Mouse (Mus musculus) cerebellum, adult 2 months (tissue): Measurements from ENCODE around the gene Tedc1. TPM values are rescaled to one million over a fixed set of nuclear protein-coding genes. Genes with fewer than 3 reads are reported as not detected.

Experiments
- DNase-seq, 2 experiments: peaks; one replicate each; pipeline ENCODE4 v3.0.0; 2021
- H3K27ac ChIP-seq: fragments of 200-500 bp; 2 replicates; pipeline ENCODE4 v1.5.1; 2012; ENCODE audit warnings: low read length, control low read depth, inconsistent platforms; ENCODE audit not compliant: insufficient read depth
- H3K27me3 ChIP-seq: fragments of 200-500 bp; 2 replicates; pipeline ENCODE4 v1.6.1; 2012; ENCODE audit warnings: inconsistent platforms, mild to moderate bottlenecking, low read length, moderate library complexity; ENCODE audit not compliant: control insufficient read depth, insufficient read depth
- H3K4me1 ChIP-seq: fragments of 200-500 bp; 2 replicates; pipeline ENCODE4 v1.6.1; 2011; ENCODE audit warnings: low read length; ENCODE audit not compliant: control insufficient read depth, insufficient read depth
- H3K4me3 ChIP-seq: fragments of 200-500 bp; replicated peaks from 2 replicates; pipeline ENCODE3; 2011; ENCODE audit warnings: mild to moderate bottlenecking, low read depth, low read length, control low read depth; ENCODE audit not compliant: insufficient read depth
- CTCF ChIP-seq: fragments of 200-500 bp; IDR thresholded peaks from 2 replicates; pipeline ENCODE4 v1.5.1; 2011; ENCODE audit warnings: low read depth, mild to moderate bottlenecking, control low read depth, low read length, moderate library complexity, borderline replicate concordance; ENCODE audit not compliant: insufficient read depth
- POLR2A ChIP-seq: fragments of 200-500 bp; IDR thresholded peaks from 2 replicates; pipeline ENCODE4 v1.6.1; 2011; ENCODE audit warnings: low read length, control low read depth, borderline replicate concordance; ENCODE audit not compliant: insufficient read depth
- WGBS: fragments of 180-500 bp; shearing (Covaris S2); methylation state at CpG from one replicate; pipeline ENCODE4 v1.1.7; 2018; 5-methylcytosine and 5-hydroxymethylcytosine counted together
- polyA plus RNA-seq: library from polyadenylated mRNA; depleted of rRNA; stranded (reverse); fragments of >200 nt; gene quantifications from 2 replicates; pipeline ENCODE4 v1.2.3, GENCODE M21; 2012

Gene Tedc1
- polyA plus RNA-seq, 1 experiment: 1.6 TPM

DNA sequence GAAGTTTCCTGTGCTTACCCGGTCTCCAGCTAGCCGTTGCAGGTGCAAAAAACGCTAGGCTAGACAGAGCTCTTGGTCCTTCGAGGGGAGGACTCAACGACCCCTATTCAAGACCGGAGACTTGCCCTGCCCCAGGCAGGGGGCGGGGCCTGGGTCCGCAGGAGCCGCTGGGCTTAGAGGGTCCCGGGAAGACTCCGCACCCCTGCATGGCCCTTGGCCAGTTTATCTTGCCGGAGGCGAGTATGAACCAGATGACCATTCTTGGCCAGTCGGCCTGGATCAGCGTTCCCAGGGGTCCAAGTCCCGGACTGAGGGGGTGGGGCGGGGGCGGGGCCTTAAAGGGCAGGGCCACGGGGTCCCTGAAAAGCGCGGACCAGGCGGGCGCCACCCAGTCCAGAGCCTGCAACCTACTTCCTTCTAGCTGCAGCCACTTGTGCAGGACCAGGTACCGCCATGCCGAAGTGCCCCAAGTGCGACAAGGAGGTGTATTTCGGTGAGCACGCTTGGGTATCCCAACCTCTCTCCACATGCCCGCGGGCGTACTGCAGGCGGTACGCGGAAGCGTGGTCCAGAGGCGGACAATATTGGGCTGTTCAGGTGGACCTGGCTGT lies 4.5 kb upstream of the Tedc1 start:
- Histone ChIP-seq H3K27ac (no peak overlapping the region), H3K27me3 (0 out of 2 replicates have a peak, but pooled peaks cover 2% of the 10 kb centered on the region), H3K4me1 (peaks cover 18% of the 10 kb centered on the region), H3K4me3 (no peak overlapping the region)
- no peak for DNase-seq
- TF ChIP-seq CTCF: no peak
- no peak for TF ChIP-seq POLR2A
- 4% methylated on average over 36 of the region's 36 CpGs for WGBS

GRCm38 (mm10) chr12:113152272-113152661 lies 4.0 kb upstream of the Tedc1 start:
- Histone ChIP-seq H3K4me3 (no peak overlapping the region), H3K27ac (no peak overlapping the region), H3K27me3 (0 out of 2 replicates have a peak, but pooled peaks cover 2% of the 10 kb centered on the region), H3K4me1 (peaks cover 13% of the 10 kb centered on the region)
- TF ChIP-seq CTCF (no peak), POLR2A (no peak)
- 42% methylated on average over 19 of the region's 19 CpGs for WGBS
- DNase-seq: no peak

GRCm38 (mm10) chr12:113152991-113153525 lies 3.2 kb upstream of the Tedc1 start:
- H3K27ac ChIP-seq: no peak overlapping the region
- TF ChIP-seq POLR2A: no peak
- no peak for TF ChIP-seq CTCF
- WGBS: 86% methylated on average over 6 of the region's 6 CpGs

GRCm38 (mm10) chr12:113153971-113154370 lies 2.2 kb upstream of the Tedc1 start:
- Histone ChIP-seq H3K27ac (no peak overlapping the region), H3K4me1 (no peaks in the 10 kb centered on the region; the same call in 1 of the 2 replicates), H3K4me3 (no peak overlapping the region), H3K27me3 (0 out of 2 replicates have a peak, but pooled peaks cover 2% of the 10 kb centered on the region)
- DNase-seq: no peak
- TF ChIP-seq CTCF (no peak), POLR2A (no peak)
- 94% methylated on average over 7 of the region's 7 CpGs for WGBS

More at GRCm38 (mm10) chr12:113152991-113153525, 3.2 kb upstream of the Tedc1 start:
- H3K27me3 ChIP-seq: 0 out of 2 replicates have a peak, but pooled peaks cover 2% of the 10 kb centered on the region
- no peak overlapping the region for H3K4me3 ChIP-seq
- peaks cover 5% of the 10 kb centered on the region for H3K4me1 ChIP-seq
- no peak for DNase-seq

DNA sequence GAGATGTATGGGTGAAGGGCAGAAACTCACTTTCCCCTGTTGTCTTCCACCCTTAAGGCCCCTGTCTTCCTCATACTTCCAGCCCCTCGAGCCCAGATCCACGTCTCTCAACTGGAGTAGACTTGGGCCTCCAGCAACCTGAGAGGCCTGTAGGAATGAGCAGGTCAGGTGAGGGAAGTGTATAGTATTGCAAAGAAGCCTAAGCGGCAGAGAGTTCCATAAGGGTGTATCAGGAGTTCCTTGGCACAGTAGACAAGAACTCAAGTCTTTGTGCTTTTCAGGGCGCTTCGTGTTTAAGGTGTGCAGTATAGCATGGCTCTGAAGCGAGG lies 1.5 kb upstream of the Tedc1 start:
- no peak overlapping the region for H3K4me3 ChIP-seq
- DNase-seq: no peak
- WGBS: 87% methylated on average over 6 of the region's 6 CpGs
- TF ChIP-seq CTCF: no peak
- TF ChIP-seq POLR2A: no peak
- 0 out of 2 replicates have a peak, but pooled peaks cover 2% of the 10 kb centered on the region for H3K27me3 ChIP-seq
- no peak overlapping the region for H3K27ac ChIP-seq
- no peaks in the 10 kb centered on the region; the same call in 1 of the 2 replicates for H3K4me1 ChIP-seq

DNA sequence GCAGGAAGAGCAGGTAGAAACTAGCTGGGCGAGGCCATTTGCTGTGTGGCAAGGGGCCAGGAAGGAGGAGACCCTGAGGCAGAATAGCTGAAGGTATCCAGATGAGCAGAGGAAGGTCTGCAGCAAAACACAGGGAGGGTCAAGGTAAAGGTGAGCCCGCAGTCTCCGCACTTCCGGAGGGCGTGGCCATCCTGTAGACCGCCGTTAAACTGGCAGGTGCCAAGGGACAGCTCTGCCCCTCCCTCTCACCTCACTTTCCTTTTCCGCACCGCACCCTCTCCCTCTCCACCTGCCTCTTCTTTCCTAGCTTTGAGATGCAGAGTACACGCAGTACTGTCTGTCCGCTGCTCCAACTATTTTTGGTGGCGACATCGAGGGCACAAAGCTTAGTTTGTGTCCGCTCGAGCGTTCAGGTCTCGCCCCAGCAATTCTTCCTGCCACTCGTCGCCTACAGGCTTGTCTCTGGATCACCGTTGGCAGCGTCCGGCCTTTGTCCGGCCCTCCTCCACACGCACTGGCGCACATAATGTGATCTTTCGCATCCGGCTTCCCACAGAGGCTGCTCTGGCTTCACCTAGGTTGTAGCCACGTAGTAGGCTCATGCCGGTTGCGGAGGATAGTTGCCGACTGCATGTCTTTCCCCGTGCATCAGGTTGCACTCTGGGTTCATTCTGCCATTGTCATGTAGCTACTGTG lies 997 bp upstream of the Tedc1 start:
- no peaks in the 10 kb centered on the region; the same call in 1 of the 2 replicates for H3K4me1 ChIP-seq
- TF ChIP-seq CTCF (no peak), POLR2A (no peak)
- H3K27me3 ChIP-seq: 0 out of 2 replicates have a peak, but pooled peaks cover 2% of the 10 kb centered on the region
- H3K27ac ChIP-seq: peak overlapping the region; percentile 21; the same call in 1 of the 2 replicates
- WGBS: 4% methylated on average over 32 of the region's 32 CpGs
- peak; percentile 54 to 59 for DNase-seq
- peak overlapping the region; percentile 60 for H3K4me3 ChIP-seq

- H3K4me1 ChIP-seq: no peaks in the 10 kb centered on the region; the same call in 1 of the 2 replicates
- no peak for DNase-seq
- TF ChIP-seq CTCF (no peak), POLR2A (no peak)
- no peak overlapping the region for H3K27ac ChIP-seq
- peak overlapping the region; percentile 52 for H3K4me3 ChIP-seq
- WGBS: 1% methylated on average over 23 of the region's 23 CpGs
- 0 out of 2 replicates have a peak, but pooled peaks cover 2% of the 10 kb centered on the region for H3K27me3 ChIP-seq
Measured at GRCm38 (mm10) chr12:113156540-113156929, 314 bp downstream of the Tedc1 start.
